Mouse (Mus musculus): ENCODE measurements around the gene Odf3l1. TPM values are rescaled to one million over a fixed set of nuclear protein-coding genes. Genes with fewer than 3 reads are reported as not detected.

Gene Odf3l1
- polyA plus RNA-seq, 1 experiment, result 304 TPM

DNA sequence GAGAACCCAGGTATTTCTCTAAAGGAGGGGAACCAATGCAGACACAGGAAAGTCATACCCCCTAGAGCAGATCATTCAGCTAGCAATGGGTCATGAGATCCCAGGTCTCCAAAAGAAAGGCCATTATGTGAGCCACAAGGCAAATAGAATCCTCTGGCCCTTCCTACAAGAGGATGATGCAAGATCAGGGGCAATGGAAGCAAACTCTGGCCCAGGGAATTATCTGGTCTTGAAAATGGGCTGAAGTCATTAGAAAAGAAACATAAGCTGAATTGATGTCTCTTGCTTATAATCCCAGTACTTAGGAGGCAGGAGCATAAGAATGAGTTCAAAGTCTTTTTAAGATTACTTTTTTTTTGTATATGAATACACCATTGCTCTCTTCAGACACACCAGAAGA lies 35.6 kb upstream of the Odf3l1 start:
- Histone ChIP-seq H3K36me3 (ENCODE audit: control insufficient read depth, insufficient read depth, low read length) (no peaks in the 10 kb centered on the region), H3K27me3 (ENCODE audit: control insufficient read depth, insufficient read depth, low read length) (no peaks in the 10 kb centered on the region), H3K27ac (ENCODE audit: control insufficient read depth, insufficient read depth, low read depth, low read length) (no peak overlapping the region), H3K4me3 (ENCODE audit: control insufficient read depth, low read depth, low read length) (no peak overlapping the region), H3K4me1 (ENCODE audit: control insufficient read depth, insufficient read depth, low read length) (peaks cover 3% of the 10 kb centered on the region; the same call in 1 of the 2 replicates)
- no peak for TF ChIP-seq POLR2A (IDR thresholded peaks at IDR 0.05; ENCODE audit: control insufficient read depth, low read depth, low read length)
- TF ChIP-seq CTCF (IDR thresholded peaks at IDR 0.05; ENCODE audit: control insufficient read depth, insufficient read depth, insufficient replicate concordance, low read depth, low read length), result no peak

DNA sequence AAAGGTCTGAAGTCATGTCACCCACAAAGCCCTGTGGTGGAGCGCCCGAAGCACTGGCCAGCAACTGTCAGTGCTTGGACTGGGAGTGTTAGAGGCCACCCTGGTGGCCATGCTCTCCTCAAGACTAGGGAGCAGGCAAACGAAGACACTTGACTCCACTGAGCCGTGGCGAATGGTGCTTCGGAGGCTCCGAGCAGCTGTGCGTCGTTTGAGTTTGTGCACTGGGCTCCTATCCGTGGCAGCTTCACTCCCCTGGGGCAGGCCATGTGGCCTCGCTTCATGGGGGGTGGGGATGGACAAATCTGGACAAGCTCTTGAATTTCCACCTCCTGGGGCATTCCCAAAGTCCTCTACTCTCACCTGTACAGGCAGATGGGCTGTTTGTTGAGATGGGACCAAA lies 34.9 kb upstream of the Odf3l1 start:
- Histone ChIP-seq H3K36me3 (ENCODE audit: control insufficient read depth, insufficient read depth, low read length) (no peaks in the 10 kb centered on the region), H3K27ac (ENCODE audit: control insufficient read depth, insufficient read depth, low read depth, low read length) (no peak overlapping the region), H3K4me1 (ENCODE audit: control insufficient read depth, insufficient read depth, low read length) (peaks cover 3% of the 10 kb centered on the region; the same call in 1 of the 2 replicates), H3K27me3 (ENCODE audit: control insufficient read depth, insufficient read depth, low read length) (no peaks in the 10 kb centered on the region), H3K4me3 (ENCODE audit: control insufficient read depth, low read depth, low read length) (no peak overlapping the region)
- TF ChIP-seq POLR2A (IDR thresholded peaks at IDR 0.05; ENCODE audit: control insufficient read depth, low read depth, low read length) (no peak), CTCF (IDR thresholded peaks at IDR 0.05; ENCODE audit: control insufficient read depth, insufficient read depth, insufficient replicate concordance, low read depth, low read length) (no peak)

DNA sequence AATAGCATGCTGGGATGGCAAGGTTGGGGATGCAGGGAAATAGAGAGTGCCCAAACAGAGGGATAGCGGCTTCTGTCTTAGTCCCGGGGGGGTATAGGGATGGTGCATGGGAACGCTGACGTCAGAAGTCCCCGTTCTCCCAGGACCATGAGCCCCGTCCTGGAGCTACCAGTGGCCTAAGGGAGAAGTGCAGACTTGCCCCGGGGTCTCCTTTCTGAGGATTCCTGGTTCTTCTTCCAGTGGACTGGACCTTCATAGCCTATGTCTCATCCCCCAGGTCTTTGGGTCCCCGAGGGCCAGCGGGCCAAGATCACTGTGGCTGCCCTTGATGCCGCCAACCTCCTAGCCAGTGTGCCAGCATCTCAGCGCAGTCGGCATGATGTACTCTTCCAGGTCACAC lies 32.3 kb upstream of the Odf3l1 start:
- TF ChIP-seq CTCF (IDR thresholded peaks at IDR 0.05; ENCODE audit: control insufficient read depth, insufficient read depth, insufficient replicate concordance, low read depth, low read length), result no peak
- TF ChIP-seq POLR2A (IDR thresholded peaks at IDR 0.05; ENCODE audit: control insufficient read depth, low read depth, low read length), result no peak
- no peak overlapping the region for H3K27ac ChIP-seq (ENCODE audit: control insufficient read depth, insufficient read depth, low read depth, low read length)
- no peaks in the 10 kb centered on the region for H3K36me3 ChIP-seq (ENCODE audit: control insufficient read depth, insufficient read depth, low read length)
- no peak overlapping the region for H3K4me3 ChIP-seq (ENCODE audit: control insufficient read depth, low read depth, low read length)
- no peaks in the 10 kb centered on the region for H3K27me3 ChIP-seq (ENCODE audit: control insufficient read depth, insufficient read depth, low read length)
- peaks cover 3% of the 10 kb centered on the region; the same call in 1 of the 2 replicates for H3K4me1 ChIP-seq (ENCODE audit: control insufficient read depth, insufficient read depth, low read length)

DNA sequence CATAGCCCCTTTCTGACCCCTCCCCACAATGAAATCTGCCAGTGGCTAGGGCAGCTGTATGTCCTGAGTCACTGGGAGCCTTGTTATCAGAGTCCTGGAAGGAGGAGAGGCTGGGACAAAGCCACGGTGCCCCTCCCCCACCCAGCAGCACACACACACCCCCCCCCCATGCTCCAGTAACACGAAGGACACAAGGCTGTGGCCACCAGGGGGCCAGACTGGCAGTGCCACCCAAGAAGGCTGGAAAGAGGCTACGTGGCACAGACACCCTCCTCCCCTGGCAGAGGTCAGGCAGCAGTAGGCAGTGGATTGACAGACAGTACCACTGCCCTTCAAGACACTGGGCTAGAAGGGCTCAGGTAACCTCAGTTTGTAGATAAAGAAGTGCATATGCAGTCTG lies 29.5 kb upstream of the Odf3l1 start:
- no peak overlapping the region for H3K4me3 ChIP-seq (ENCODE audit: control insufficient read depth, low read depth, low read length)
- H3K27me3 ChIP-seq (ENCODE audit: control insufficient read depth, insufficient read depth, low read length), result no peaks in the 10 kb centered on the region
- no peak overlapping the region for H3K27ac ChIP-seq (ENCODE audit: control insufficient read depth, insufficient read depth, low read depth, low read length)
- H3K4me1 ChIP-seq (ENCODE audit: control insufficient read depth, insufficient read depth, low read length), result no peaks in the 10 kb centered on the region; the same call in 1 of the 2 replicates
- H3K36me3 ChIP-seq (ENCODE audit: control insufficient read depth, insufficient read depth, low read length), result no peaks in the 10 kb centered on the region
- TF ChIP-seq CTCF (IDR thresholded peaks at IDR 0.05; ENCODE audit: control insufficient read depth, insufficient read depth, insufficient replicate concordance, low read depth, low read length) (peak; percentile 35; the same call in 1 of the 2 replicates), POLR2A (IDR thresholded peaks at IDR 0.05; ENCODE audit: control insufficient read depth, low read depth, low read length) (no peak)

DNA sequence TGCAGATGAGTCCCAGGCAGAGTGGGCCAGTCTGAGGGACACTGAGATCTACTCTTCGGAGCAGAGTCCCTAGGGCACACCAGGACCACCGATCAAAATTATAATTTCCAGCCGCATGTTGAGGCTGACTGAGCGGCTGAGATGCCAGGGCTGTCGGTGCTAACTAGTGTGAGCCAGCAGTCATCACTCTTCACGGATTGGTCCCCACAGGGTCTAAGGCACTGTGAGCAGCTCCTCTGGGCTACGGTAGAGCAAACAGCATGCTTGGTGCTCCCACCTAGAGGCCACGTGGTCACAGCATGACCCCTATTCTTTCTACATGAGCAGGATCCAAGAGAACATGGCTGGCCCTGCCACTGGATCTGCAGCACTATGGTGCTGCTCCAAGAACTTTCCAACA lies 28.8 kb upstream of the Odf3l1 start:
- Histone ChIP-seq H3K4me1 (ENCODE audit: control insufficient read depth, insufficient read depth, low read length) (no peaks in the 10 kb centered on the region; the same call in 1 of the 2 replicates), H3K27me3 (ENCODE audit: control insufficient read depth, insufficient read depth, low read length) (no peaks in the 10 kb centered on the region), H3K36me3 (ENCODE audit: control insufficient read depth, insufficient read depth, low read length) (no peaks in the 10 kb centered on the region), H3K4me3 (ENCODE audit: control insufficient read depth, low read depth, low read length) (no peak overlapping the region), H3K27ac (ENCODE audit: control insufficient read depth, insufficient read depth, low read depth, low read length) (no peak overlapping the region)
- no peak for TF ChIP-seq CTCF (IDR thresholded peaks at IDR 0.05; ENCODE audit: control insufficient read depth, insufficient read depth, insufficient replicate concordance, low read depth, low read length)
- no peak for TF ChIP-seq POLR2A (IDR thresholded peaks at IDR 0.05; ENCODE audit: control insufficient read depth, low read depth, low read length)

DNA sequence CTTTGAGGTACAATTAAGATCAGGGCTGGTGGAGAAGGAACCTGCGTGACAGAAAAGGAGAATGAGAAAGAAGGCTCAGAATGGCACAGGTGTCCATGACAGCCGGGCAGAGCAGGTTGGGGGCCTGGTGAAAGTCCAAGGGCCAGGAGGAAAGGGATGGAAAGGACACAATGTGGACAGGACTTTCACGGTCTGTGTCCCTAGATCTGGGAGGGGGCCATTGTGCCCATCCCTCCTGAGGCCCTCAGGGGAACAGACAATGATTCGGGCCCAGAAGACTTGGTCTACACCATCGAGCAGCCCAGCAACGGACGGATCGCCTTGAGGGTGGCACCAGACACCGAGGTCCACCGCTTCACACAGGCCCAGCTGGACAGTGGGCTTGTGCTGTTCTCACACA lies 27.6 kb upstream of the Odf3l1 start:
- Histone ChIP-seq H3K27ac (ENCODE audit: control insufficient read depth, insufficient read depth, low read depth, low read length) (no peak overlapping the region), H3K36me3 (ENCODE audit: control insufficient read depth, insufficient read depth, low read length) (no peaks in the 10 kb centered on the region), H3K27me3 (ENCODE audit: control insufficient read depth, insufficient read depth, low read length) (no peaks in the 10 kb centered on the region), H3K4me1 (ENCODE audit: control insufficient read depth, insufficient read depth, low read length) (no peaks in the 10 kb centered on the region; the same call in 1 of the 2 replicates), H3K4me3 (ENCODE audit: control insufficient read depth, low read depth, low read length) (no peak overlapping the region)
- no peak for TF ChIP-seq POLR2A (IDR thresholded peaks at IDR 0.05; ENCODE audit: control insufficient read depth, low read depth, low read length)
- no peak for TF ChIP-seq CTCF (IDR thresholded peaks at IDR 0.05; ENCODE audit: control insufficient read depth, insufficient read depth, insufficient replicate concordance, low read depth, low read length)

DNA sequence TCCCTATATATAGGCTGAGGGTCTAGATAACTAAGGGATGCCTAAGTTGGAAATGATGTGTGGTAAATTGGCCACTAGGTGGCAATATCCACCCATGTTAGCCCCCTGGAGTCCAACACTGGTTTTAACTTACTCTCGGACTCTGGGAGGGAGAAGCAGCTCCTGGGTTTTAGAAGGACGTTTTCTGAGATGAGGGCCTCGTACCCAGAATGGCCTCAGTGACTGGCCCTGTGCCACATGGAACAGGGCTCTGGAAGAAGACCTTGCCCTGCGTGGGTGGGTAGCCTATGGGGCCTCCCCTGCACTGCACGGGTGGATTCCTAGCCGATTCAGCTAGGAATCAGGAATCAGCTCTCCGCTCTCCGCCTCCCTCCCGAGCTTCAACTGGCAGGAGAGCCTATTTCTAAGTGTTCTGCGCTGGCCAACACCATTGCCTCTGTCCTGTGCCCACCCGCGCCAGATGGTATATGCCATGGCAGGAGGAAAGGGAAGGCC lies 27.1 kb upstream of the Odf3l1 start:
- TF ChIP-seq CTCF (IDR thresholded peaks at IDR 0.05; ENCODE audit: control insufficient read depth, insufficient read depth, insufficient replicate concordance, low read depth, low read length), result peak; percentile 6; the same call in 1 of the 2 replicates
- no peak for TF ChIP-seq POLR2A (IDR thresholded peaks at IDR 0.05; ENCODE audit: control insufficient read depth, low read depth, low read length)
- Histone ChIP-seq H3K4me1 (ENCODE audit: control insufficient read depth, insufficient read depth, low read length) (no peaks in the 10 kb centered on the region; the same call in 1 of the 2 replicates), H3K27ac (ENCODE audit: control insufficient read depth, insufficient read depth, low read depth, low read length) (no peak overlapping the region), H3K27me3 (ENCODE audit: control insufficient read depth, insufficient read depth, low read length) (no peaks in the 10 kb centered on the region), H3K36me3 (ENCODE audit: control insufficient read depth, insufficient read depth, low read length) (no peaks in the 10 kb centered on the region), H3K4me3 (ENCODE audit: control insufficient read depth, low read depth, low read length) (no peak overlapping the region)
